Mouse (Mus musculus): ENCODE data around the gene Acsl1.

Acsl1 gene

DNA sequence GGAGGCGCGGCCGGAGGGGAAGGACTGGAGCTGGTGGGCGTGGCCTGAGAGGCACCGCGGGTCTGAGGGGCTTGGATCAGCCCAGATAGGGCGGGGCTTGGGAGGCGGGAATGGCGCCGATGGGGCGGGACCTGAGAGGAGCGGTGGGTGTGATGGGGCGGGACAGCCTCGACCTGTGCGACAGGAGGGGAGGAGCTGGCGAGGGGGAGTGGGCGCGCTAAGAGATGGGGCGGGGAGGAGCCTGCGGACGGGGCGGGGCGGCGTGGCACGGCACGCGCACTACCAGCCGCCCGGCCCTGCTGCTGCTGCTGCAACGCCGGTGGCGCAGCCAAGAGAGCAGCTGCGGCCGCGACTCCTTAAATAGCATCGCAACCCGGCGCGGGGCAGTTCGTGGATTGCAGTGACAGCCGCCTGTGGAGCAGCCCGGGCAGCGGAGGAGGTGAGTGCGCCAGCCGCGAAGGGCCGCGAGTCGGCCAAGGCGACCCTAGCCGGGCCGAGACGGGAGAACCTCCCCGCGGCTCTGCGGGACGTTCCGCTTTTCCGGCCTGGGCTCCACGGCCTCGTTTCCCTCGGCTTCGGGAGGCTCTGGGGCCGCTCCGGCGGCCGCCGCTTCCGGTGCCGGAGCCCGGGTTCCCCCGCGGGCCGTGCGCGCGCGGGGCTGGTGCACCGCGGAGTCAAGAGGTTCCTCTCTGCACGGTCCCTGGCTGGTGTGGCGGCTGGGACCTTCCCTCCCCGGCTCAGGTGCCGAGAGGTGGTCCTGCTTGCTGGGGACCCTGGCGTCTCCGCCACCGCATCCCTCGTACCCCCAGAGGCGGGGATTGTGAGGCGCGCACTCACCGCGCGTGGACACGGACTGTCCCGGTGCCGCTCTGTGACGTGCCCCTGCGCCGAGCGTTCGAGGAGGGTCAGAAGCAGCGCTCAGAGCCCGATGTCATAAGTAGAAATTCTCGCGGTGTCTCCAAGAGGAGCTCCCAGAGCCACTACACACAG, at the start of gene Acsl1:
Gene Acsl1, plus strand, starts transcription at position 246 of the 990 bp plus-strand sequence.
- peak; percentile 99 for DNase-seq

DNA sequence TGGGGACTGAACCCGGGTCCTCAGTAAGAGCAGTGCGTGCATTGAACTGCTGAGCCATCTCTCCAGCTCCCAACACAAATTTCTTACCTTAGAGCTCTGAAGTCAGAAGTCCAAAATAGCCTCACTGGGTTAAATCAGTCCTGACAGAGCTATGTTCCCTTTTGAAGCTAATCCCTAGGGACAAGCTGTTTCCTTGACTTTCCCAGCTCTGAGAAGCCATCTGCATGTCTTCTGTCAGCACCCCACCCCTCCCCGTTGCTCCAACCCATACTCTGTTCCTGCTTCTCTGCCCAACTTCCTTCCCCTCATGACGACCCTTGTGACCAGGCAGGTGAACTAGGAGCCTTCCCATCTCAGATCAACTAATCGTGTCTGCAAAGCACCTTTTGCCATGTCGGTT, 49.3 kb upstream of the Acsl1 start:
- DNase-seq, result peak; percentile 7

DNA sequence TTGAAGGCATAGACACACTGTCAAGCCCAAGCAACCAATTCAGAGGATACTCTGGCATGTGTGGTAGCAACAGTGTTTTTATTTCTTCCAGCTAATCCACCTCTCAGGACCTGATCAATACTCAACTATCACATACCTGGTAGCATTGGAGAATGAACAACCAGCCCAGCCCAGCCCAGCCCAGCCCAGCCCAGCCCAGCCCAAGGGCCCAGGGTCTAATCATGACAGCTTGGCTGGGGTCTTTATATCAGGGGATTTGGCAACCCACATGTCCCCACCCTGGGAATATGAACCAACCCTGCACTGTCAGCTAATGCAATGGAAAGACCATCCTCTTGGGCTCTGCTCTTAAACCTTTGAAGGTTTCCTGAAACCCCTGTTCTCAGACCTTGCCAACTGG, 42.9 kb upstream of the Acsl1 start:
- DNase-seq, result no peak

DNA sequence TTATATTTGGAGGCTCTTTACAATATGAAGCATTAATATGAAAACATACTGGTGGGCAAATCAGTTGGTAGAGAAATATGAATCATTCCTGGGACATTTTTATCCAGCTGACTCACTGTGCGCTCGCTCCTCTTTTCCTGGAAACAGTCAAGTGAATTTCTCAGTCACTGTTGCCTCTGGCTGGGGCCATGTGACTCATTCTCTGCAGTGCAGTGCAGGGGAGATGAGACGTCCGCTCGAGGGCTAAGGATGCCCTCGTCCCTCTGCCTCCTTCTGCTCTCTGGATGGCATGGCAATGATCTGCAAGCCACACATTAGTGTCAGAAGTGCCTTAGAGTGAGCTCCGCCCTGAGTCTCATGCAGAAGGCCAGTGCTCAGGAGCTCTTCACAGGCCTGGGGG, 41.0 kb upstream of the Acsl1 start:
- DNase-seq, result no peak

DNA sequence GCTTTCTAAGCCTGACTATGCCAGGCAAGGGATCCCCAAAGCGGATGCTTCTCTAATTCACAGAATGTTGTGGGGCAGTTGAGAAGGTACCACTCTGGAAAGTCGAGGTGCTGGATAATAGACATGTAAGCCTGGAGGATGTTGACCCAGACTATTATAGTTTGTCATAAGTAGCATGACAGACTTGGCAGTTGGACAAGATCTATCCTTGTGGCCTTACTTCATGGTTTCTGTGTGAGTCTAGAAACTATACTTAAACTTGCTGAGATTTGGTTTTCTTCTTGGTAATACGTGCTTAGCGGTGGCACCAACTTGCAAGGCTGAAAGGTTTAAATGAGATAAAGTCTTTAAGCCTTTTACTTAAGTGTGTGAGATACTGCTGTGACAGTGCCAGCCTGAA, 38.9 kb upstream of the Acsl1 start:
- no peak for DNase-seq

DNA sequence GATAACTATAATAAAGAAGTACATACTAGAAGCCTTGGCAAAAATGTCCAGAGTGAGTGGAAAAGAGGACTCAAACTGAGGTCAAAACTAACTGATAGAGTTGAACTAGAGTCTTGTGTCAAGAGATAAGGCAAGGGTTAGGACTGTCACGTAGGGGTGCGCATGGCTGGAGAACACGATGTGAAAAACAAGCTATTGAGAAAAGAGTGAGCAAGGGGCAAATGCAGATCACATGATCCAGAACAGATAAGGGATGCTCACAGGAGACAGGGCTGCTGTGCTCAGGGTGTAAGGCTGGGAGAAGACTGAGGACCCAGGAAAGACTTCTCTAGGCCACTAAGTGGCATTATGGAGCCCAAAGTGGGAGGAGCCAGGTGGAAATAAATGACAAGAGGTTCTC, 38.3 kb upstream of the Acsl1 start:
- DNase-seq, result no peak

DNA sequence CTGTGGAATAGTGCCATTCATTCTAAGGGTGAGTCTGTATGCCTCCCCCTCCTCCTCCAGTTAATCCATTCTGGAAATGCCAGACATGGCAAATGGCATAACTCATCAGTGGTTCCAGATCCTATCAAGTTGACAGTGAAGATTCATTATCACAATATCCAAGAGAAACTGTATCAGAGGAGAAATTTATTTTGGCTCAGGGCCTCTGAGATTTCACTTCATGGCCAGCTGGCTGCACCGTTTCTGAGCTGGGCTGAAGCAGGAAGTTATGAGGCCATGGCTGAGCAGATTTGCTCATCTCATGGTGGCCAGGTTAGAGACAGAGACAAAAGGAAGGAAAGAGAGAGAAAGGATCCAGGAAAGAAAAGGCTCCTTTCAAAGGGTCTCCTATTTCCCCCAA, 37.2 kb upstream of the Acsl1 start:
- DNase-seq, result no peak

DNA sequence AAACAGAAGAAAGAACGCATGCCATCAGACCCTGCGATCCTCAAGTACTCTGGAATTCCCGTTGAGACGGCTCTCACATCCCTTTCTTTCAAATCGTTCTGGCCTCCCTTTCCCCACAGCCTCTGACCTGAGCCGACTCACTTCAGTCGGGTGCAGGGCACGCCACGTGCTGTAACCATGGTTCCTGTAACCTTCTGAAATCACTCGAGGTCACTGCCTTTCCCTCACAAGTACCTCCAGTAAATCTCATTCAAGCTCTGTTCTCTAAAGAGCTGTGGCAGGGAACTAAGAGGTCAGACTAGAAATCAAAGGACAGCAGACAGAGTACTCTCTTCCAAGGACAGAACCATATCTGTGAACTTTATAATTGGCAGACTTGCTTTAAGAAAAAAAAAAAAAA, 32.3 kb upstream of the Acsl1 start:
- no peak for DNase-seq

DNA sequence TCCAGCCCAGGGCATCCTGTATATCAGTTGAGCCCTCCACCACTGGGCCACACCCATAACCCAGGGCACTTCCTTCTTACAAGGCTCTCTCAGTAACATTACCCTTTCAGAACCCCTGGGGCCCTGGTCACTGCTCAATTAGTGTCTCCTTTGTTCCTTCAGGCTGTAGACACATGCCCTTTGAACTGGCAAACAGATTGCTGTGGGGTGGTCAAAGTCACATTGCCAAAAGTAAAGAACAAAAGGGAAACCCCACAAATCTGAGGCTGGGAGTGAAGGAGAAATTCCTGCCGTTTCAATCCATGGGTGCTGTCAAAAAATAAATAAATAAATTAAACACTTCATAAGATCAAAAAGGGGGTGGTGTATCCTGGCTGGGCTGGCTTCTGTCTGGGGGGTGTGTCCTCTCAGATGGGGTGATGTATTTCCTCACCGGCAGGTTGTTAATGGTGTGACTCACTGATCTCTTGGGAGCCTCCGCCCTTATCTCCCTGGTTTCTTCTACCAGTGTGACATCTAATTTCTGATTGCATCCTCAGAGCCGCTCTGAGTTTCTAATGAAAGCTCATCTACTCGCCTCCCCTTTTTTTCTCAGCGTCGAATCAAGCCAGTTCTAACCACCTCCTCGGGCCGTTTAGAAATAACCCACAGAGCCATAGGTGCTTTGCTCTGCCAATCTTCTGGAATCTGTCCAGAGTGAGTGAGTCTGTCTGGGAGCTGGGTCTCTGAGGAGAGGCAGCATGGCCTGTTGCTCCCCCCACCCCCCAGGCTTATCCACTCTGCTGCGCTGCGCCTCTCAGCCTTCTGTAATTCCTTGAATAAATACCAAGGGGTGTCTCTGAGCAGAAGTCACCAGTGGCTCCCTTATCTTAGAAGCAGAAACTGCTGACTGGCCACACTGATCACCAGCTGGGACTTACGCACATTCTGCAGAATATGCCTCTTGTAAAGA, 24.6 kb upstream of the Acsl1 start:
- DNase-seq, result peak; percentile 9

DNA sequence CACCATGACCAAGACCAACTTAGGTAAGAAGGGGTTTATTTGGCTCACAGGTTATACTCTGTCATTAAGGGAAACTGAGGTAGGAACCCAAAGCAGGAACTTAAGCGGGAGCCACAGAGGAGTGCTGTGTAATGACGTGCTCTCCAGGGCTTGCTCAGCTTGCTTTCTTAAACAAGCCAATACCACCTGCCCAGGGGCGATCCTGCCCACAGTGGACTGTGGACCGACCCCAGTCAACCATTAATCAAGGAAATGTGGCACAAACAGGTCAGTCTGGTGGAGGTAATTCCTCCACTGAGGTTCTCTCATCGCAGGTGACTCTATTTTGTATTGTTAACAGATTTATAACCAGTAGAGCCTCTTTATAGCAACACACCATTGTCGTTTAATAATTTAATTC, 23.5 kb upstream of the Acsl1 start:
- DNase-seq, result no peak

DNA sequence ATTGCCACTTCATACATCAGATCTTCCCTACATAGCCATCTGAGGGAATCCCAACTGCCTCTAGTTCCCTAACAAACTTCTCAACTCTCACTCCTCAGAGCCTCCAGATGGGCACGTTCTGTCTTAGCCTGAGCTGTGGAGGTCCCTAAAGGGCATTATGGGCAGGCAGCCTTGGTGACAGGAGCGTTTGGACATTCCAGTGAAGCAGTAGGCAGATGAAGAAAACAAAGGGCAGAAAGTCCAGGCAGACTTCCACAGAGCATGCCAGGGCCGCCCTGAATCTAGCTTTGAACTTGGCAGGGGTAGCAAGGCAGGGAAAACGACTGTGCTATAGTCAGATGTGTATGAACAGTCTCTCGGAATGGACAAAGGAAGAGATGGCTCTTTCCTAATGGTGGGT, 22.2 kb upstream of the Acsl1 start:
- DNase-seq, result no peak

DNA sequence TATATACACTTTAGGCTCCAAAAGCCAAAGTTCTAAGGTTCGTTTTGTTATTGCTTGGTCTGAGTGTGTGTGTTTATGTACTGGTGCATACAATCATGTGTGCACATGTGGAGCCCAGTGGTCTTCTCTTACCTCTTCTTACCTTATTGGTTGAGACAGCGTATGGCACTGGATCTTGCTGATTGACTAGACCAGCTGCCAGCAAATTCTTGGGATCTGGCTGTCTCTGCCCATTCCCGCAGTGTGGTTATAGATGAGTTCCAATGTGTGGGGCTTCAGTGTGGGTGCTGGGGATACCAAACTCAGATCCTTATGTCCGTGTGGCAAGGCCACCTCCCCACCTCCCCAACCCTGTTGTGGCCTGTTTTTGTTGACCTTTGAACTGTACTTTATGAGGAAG, 21.8 kb upstream of the Acsl1 start:
- no peak for DNase-seq

DNA sequence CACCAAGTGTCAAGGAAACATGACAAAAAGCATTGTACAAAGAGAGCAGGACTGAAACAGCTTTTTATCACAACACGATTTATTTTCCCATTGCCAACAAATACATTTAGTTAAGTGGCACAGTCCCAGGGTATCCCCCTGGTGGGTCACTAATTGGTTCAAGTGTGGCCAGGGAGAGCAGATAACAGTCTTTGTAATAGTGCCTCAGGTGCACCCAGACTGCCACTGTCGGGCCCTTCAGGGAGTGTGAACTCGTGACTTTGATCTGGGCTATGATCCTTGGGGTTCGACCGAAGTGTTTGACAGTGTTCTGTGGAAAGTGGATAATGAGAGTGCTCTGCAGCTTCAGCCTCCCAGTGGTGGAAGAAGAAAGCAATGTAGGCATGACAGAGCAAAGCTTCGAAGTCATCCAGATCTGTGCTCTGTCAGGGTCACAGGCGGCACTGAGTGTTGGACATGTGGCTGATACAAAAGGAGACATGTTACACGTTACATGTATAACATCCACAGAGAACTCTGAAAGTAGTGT, 21.1 kb upstream of the Acsl1 start:
- DNase-seq, result no peak

DNA sequence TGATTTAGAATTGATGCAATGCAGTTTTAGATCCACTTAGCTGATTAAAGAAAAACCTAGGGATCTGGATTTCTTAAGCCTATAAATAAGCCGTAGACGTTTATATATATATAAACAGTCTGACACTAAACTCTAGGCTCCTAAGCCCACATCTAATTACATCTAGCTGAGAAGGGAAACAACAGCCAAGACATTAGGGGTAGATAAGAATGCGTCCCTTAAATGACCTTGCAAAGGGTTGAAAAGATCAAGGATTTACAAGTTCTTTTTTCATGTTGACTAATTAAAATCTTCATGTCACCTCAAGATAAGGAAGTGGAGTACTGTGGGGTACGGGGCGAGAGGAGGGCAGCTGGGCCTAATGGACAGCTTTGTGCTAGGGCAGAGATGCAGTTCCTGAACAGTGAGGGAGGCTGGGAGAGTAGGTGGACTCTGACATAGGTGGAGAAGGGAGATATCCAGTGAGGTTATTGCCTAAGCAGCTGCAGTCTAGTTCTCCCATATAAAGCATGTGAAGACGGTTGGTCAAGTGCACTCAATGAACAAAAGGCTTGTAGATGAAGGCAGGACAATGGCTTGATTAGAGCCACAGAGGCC, 12.5 kb upstream of the Acsl1 start:
- DNase-seq, result no peak

DNA sequence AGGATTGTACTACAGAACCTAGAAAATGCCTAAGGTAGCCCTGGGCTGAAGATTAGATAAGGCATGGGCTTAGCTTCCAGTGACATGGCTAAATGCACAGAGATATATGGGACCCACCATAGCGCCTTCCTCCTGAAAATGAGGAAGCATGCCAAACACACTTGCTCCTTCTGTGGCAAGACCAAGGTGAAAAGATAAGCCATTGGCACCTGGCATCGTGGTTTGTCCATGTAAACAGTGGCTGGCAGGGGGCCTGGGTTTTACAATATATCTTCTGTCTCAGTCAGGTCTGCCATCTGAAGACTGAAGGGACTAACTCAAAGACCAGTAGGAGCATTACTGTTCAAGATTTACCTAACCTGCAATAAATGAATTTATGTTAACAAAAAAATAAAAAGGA, 2.4 kb upstream of the Acsl1 start:
- DNase-seq, result no peak

DNA sequence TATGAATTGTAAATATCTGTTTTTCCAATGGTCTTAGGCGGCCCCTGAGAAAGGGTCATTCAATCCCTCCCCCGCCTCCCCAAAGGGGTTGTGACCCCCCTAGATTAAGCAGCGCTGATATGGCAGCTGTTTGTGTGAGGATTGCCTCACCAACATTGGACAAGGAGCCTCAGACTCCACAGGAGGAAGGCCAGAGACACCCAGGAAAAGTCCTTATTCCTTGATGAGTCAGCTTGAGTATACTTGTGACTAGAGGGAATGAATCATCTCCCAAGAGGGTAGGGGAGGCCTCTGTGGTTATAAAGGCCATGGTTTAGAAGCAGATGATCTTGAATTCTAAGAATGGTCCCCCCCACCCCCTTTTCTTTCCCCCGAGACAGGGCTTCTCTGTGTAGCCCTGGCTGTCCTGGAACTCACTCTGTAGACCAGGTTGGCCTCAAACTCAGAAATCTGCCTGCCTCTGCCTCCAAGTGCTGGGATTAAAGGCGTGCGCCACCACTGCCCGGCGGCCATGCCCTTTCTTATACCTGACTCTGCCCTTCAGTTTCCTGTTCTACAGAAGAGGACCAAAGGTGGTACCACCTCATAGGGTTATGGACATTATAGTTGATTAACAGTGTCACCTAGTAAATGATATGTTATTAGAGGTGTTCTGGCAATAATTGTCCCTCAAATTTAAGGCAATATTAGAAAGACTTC, 1.6 kb upstream of the Acsl1 start:
- no peak for DNase-seq

DNA sequence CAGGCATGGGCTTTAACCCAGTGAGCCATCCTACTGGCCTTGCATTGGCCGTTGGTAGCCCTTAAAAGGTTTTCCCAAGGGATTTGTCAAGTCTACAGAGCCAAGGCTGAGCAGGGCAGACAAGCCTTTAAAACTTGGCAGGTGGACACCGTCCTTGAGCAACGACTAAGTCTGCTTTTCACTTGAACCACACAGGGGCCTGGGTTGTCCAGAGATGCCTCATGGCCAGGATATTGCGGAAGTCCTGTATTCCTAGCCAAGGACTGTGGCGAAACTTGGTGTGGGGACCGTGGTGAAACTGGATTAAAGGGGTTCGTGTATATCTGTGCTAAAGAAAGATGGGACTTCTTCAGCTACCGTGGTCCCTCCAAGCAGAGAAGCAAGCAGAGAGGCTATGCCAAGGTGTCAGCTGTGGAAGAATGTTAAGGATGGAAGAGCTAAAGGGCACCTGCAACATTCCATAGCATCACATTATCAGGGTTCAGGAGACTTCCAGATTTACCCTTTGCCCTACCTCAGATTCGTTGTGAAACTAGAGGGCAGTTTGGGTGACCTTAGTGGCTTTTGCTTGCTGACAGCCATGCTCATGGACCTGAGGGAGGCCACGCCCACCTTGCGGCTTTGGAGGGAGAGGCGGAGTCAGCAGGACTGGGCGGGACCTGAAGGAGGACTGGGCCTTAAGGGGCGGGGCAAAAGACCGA, 596 bp upstream of the Acsl1 start:
- no peak for DNase-seq

DNA sequence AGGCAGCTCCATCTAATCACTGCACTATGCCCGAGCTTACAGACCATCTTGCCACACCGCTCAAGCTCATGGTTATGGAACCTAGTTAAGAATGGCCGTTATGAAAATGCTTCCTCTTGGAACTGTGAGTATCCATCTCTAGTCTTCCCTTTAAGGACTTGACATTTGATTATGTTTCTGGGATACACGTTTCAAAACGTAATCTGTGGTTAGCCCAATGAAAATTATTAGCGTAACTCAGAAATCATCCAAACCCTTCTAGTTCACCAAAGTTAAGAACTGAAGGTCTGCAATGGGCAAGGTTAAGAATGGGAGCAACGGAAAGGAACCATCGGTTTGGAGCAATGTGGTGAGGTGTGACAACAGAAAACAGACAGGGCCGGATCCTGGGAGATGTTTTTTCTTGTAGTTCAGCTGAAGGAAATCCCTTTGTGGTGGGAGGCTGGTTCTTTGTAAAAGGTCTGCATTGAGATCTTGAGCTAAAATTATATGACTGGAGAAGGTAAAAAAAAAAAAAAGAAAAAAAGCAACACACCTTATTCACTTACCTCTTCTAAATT, 1.2 kb downstream of the Acsl1 start:
- DNase-seq, result no peak

DNA sequence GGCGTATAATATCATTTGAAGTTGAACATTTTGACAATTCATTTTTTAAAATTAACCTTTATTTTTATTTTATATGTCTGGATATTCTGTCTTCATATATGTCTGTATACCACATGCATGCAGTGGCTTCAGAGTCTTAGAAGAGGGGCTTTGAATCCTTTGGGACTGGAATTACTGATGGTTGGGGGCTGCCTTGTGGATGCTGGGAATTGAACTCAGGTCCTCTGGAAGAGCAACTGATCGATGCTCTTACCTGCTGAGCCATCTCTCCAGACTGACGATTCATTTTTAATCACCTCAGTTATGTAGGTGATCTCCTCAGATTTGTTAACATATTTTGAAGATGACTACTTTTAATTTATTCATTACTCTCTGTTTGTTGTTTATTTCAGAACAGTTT, 3.3 kb downstream of the Acsl1 start:
- DNase-seq, result no peak

DNA sequence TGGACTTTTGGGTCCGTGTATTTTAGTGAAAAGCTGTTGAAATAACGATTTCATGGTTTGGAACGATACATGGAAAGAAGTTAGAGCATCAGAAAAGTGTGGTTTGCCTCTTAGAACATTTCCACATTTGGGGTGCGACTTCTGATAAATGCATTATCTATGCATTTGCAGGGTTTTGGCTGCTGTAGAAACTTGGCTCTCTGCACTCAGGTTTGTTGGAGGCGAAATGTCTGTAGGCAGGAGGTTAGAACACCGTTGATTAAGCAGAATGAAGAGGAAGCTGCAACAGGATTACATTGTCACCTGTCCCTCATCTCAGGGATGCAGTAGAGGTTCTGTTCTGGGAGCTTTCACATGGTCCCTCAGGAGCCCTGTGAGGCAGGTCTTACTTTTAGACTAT, 3.8 kb downstream of the Acsl1 start:
- DNase-seq, result no peak

DNA sequence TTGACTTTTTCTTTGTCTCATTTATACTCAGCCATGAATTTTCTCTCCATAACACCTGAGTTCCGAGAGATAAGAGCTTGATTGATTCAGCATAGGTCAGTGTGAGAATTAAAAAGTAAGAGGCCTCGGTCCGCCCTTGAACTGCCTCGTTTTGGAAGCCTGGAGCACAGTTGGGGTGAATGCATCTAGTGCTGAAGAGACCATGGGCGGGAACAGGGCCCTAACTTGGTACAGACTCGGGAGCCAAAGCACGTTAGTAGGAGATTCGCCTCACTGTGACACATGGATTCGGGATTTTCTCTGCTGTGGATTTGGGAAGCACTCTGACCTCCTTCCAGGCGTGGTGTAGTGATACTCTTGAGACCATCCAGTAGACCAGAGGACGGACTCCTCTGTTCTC, 4.6 kb downstream of the Acsl1 start:
- no peak for DNase-seq
